Mouse (Mus musculus) hindbrain, embryonic 15.5 days (tissue): ENCODE measurements at regions not wholly inside any gene's neighbourhood (a gene's known extent, or its start where the extent isn't known, plus 50 kb on each side); places are given as distances from the start of the nearest gene placed in this dataset.
A peak's percentile ranks its signal among the peaks of the same experiment; 100 is the strongest.

Experiments used
- ATAC-seq: fragments of 200-750 bp; cut with Nextera tagmentation; 2 replicates; pipeline ENCODE4 v1.8.0; 2017; ENCODE audit warnings: low read depth, moderate number of reproducible peaks, moderate TSS enrichment; ENCODE audit not compliant: low FRiP score
- H3K27ac ChIP-seq: fragments of 300-500 bp; sonication (generic); replicated peaks from 2 replicates; pipeline ENCODE4 v1.5.1; 2015; ENCODE audit warnings: mild to moderate bottlenecking, inconsistent platforms
- H3K27me3 ChIP-seq: fragments of 300-500 bp; sonication (generic); 2 replicates; pipeline ENCODE4 v1.6.1; 2015; ENCODE audit warnings: control low read depth, inconsistent platforms
- H3K36me3 ChIP-seq: fragments of 300-500 bp; sonication (generic); 2 replicates; pipeline ENCODE4 v1.6.1; 2015; ENCODE audit warnings: control low read depth, inconsistent platforms
- H3K4me1 ChIP-seq: fragments of 300-500 bp; sonication (generic); replicated peaks from 2 replicates; pipeline ENCODE4 v1.6.1; 2015; ENCODE audit warnings: control low read depth, inconsistent platforms
- H3K4me2 ChIP-seq: fragments of 300-500 bp; sonication (generic); 2 replicates; pipeline ENCODE4 v1.6.1; 2015; ENCODE audit warnings: moderate library complexity, mild to moderate bottlenecking, inconsistent platforms
- H3K4me3 ChIP-seq: fragments of 300-500 bp; sonication (generic); 2 replicates; pipeline ENCODE4 v1.5.1; 2015; ENCODE audit warnings: mild to moderate bottlenecking, inconsistent platforms
- H3K9ac ChIP-seq: fragments of 300-500 bp; sonication (generic); 2 replicates; pipeline ENCODE4 v1.6.1; 2015; ENCODE audit warnings: inconsistent platforms
- H3K9me3 ChIP-seq: fragments of 300-500 bp; sonication (generic); 2 replicates; pipeline ENCODE4 v1.6.1; 2016; ENCODE audit warnings: control low read depth, inconsistent platforms
- WGBS: fragments of 180-500 bp; shearing (Covaris S2); methylation state at CpG from one replicate; pipeline ENCODE4 v1.1.7; 2015; 5-methylcytosine and 5-hydroxymethylcytosine counted together

- Histone ChIP-seq H3K27ac (peak overlapping the region; percentile 23; the same call in 1 of the 2 replicates), H3K4me1 (peaks cover 17% of the 10 kb centered on the region), H3K4me2 (no peak overlapping the region), H3K36me3 (no peaks in the 10 kb centered on the region), H3K9ac (no peak overlapping the region), H3K4me3 (no peak overlapping the region), H3K27me3 (no peaks in the 10 kb centered on the region), H3K9me3 (no peaks in the 10 kb centered on the region)
- peak; percentile 34; the same call in 1 of the 2 replicates for ATAC-seq
- WGBS = 37% methylated on average over 5 of the region's 5 CpGs
Measured at GRCm38 (mm10) chr12:27182397-27183375, 159.7 kb downstream of the Sox11 start.

- no peaks in the 10 kb centered on the region for H3K9me3 ChIP-seq
- no peak for ATAC-seq
- no peak overlapping the region for H3K4me3 ChIP-seq
- H3K27me3 ChIP-seq = no peaks in the 10 kb centered on the region
- WGBS = 90% methylated on average over 4 of the region's 4 CpGs
- no peak overlapping the region for H3K9ac ChIP-seq
- H3K36me3 ChIP-seq = no peaks in the 10 kb centered on the region
- H3K4me2 ChIP-seq = no peak overlapping the region
- H3K4me1 ChIP-seq = no peaks in the 10 kb centered on the region
- no peak overlapping the region for H3K27ac ChIP-seq
Measured at GRCm38 (mm10) chr12:27173561-27173960, 168.8 kb downstream of the Sox11 start.

- no peak for ATAC-seq
- H3K9ac ChIP-seq = no peak overlapping the region
- H3K4me2 ChIP-seq = no peak overlapping the region
- H3K36me3 ChIP-seq = no peaks in the 10 kb centered on the region
- H3K9me3 ChIP-seq = no peaks in the 10 kb centered on the region
- H3K27me3 ChIP-seq = no peaks in the 10 kb centered on the region
- no peak overlapping the region for H3K27ac ChIP-seq
- WGBS = 81% methylated on average over 4 of the region's 4 CpGs
- no peak overlapping the region for H3K4me3 ChIP-seq
- no peaks in the 10 kb centered on the region for H3K4me1 ChIP-seq
Measured at GRCm38 (mm10) chr12:27173151-27173550, 169.2 kb downstream of the Sox11 start.

- no peak for ATAC-seq
- no peak overlapping the region for H3K4me2 ChIP-seq
- no peaks in the 10 kb centered on the region for H3K9me3 ChIP-seq
- no peaks in the 10 kb centered on the region for H3K36me3 ChIP-seq
- no peak overlapping the region for H3K4me3 ChIP-seq
- H3K9ac ChIP-seq = no peak overlapping the region
- no peaks in the 10 kb centered on the region for H3K27me3 ChIP-seq
- H3K4me1 ChIP-seq = no peaks in the 10 kb centered on the region
- no peak overlapping the region for H3K27ac ChIP-seq
Measured at GRCm38 (mm10) chr12:27171595-27171994, 170.8 kb downstream of the Sox11 start.

- no peak for ATAC-seq
- Histone ChIP-seq H3K27ac (no peak overlapping the region), H3K27me3 (no peaks in the 10 kb centered on the region), H3K9me3 (no peaks in the 10 kb centered on the region), H3K4me2 (no peak overlapping the region), H3K4me1 (peaks cover 5% of the 10 kb centered on the region), H3K9ac (no peak overlapping the region), H3K4me3 (no peak overlapping the region), H3K36me3 (no peaks in the 10 kb centered on the region)
- 93% methylated on average over 4 of the region's 4 CpGs for WGBS
Measured at GRCm38 (mm10) chr12:27164920-27165504, 177.4 kb downstream of the Sox11 start.

GRCm38 (mm10) chr12:27160063-27160686 lies 182.2 kb downstream of the Sox11 start:
- peak overlapping the region; percentile 21 for H3K4me3 ChIP-seq
- peak overlapping the region; percentile 35 for H3K4me2 ChIP-seq
- H3K4me1 ChIP-seq = peaks cover 22% of the 10 kb centered on the region
- H3K36me3 ChIP-seq = no peaks in the 10 kb centered on the region
- H3K9ac ChIP-seq = peak overlapping the region; percentile 24
- H3K27ac ChIP-seq = peak overlapping the region; percentile 46; the same call in 1 of the 2 replicates
- ATAC-seq = peak; percentile 46; the same call in 1 of the 2 replicates
- WGBS = 67% methylated on average over 18 of the region's 18 CpGs
- no peaks in the 10 kb centered on the region for H3K9me3 ChIP-seq
- H3K27me3 ChIP-seq = no peaks in the 10 kb centered on the region

GRCm38 (mm10) chr12:27159416-27160062 lies 182.8 kb downstream of the Sox11 start:
- H3K4me2 ChIP-seq = peak overlapping the region; percentile 35
- H3K27me3 ChIP-seq = no peaks in the 10 kb centered on the region
- peak overlapping the region; percentile 24; the same call in 1 of the 2 replicates for H3K9ac ChIP-seq
- no peaks in the 10 kb centered on the region for H3K9me3 ChIP-seq
- ATAC-seq = no peak
- peak overlapping the region; percentile 21 for H3K4me3 ChIP-seq
- H3K27ac ChIP-seq = peak overlapping the region; percentile 46; the same call in 1 of the 2 replicates
- WGBS = 72% methylated on average over 8 of the region's 8 CpGs
- no peaks in the 10 kb centered on the region for H3K36me3 ChIP-seq
- H3K4me1 ChIP-seq = peaks cover 28% of the 10 kb centered on the region

- Histone ChIP-seq H3K4me3 (no peak overlapping the region), H3K4me1 (peaks cover 28% of the 10 kb centered on the region), H3K9ac (no peak overlapping the region), H3K4me2 (no peak overlapping the region), H3K9me3 (no peaks in the 10 kb centered on the region), H3K27me3 (no peaks in the 10 kb centered on the region), H3K27ac (peak overlapping the region; percentile 13; the same call in 1 of the 2 replicates), H3K36me3 (no peaks in the 10 kb centered on the region)
- peak; percentile 27; the same call in 1 of the 2 replicates for ATAC-seq
- 10% methylated on average over 13 of the region's 13 CpGs for WGBS
Measured at GRCm38 (mm10) chr12:27150871-27151853, 191.2 kb downstream of the Sox11 start.

GRCm38 (mm10) chr12:27143310-27143709 lies 199.1 kb downstream of the Sox11 start:
- Histone ChIP-seq H3K9ac (no peak overlapping the region), H3K4me2 (no peak overlapping the region), H3K36me3 (no peaks in the 10 kb centered on the region), H3K27me3 (no peaks in the 10 kb centered on the region), H3K4me3 (no peak overlapping the region), H3K4me1 (peaks cover 32% of the 10 kb centered on the region), H3K9me3 (no peaks in the 10 kb centered on the region), H3K27ac (peak overlapping the region; percentile 26; the same call in 1 of the 2 replicates)
- WGBS = 35% methylated on average over 8 of the region's 8 CpGs
- peak; percentile 66 for ATAC-seq

GRCm38 (mm10) chr12:27140335-27140702 lies 202.1 kb downstream of the Sox11 start:
- no peaks in the 10 kb centered on the region for H3K9me3 ChIP-seq
- H3K36me3 ChIP-seq = no peaks in the 10 kb centered on the region
- peak overlapping the region; percentile 78 for H3K27ac ChIP-seq
- peaks cover 39% of the 10 kb centered on the region for H3K4me1 ChIP-seq
- 10% methylated on average over 5 of the region's 5 CpGs for WGBS
- no peaks in the 10 kb centered on the region for H3K27me3 ChIP-seq
- H3K4me3 ChIP-seq = no peak overlapping the region
- no peak overlapping the region for H3K4me2 ChIP-seq
- peak; percentile 57 for ATAC-seq
- H3K9ac ChIP-seq = no peak overlapping the region
